Mouse (Mus musculus) ES-E14 (cell line): ENCODE data around the gene Dll3. TPM values are rescaled to one million over a fixed set of nuclear protein-coding genes. Genes with fewer than 3 reads are reported as not detected.

Experiments
- DNase-seq: peaks from one replicate; pipeline ENCODE4 v3.0.0-alpha.2; 2013; ENCODE audit warnings: low read depth, low spot score
- H3K27ac ChIP-seq: 2 replicates; pipeline ENCODE4 v1.5.1; 2012; ENCODE audit warnings: low read depth, mild to moderate bottlenecking, low read length, moderate library complexity, mixed read lengths; ENCODE audit not compliant: poor library complexity, insufficient read depth, severe bottlenecking
- H3K36me3 ChIP-seq: 2 replicates; pipeline ENCODE4 v1.6.1; 2012; ENCODE audit warnings: mild to moderate bottlenecking, low read length, moderate library complexity, mixed read lengths; ENCODE audit not compliant: control insufficient read depth, poor library complexity, insufficient read depth, severe bottlenecking
- H3K4me1 ChIP-seq, 2 experiments: fragments of 150-350 bp in 1 of 2; sonication (generic) in 1 of 2; 2 replicates each; pipeline ENCODE4 v1.6.1; 2012; ENCODE audit warnings: low read length in 2 of 2, mild to moderate bottlenecking in 1 of 2, mixed read lengths in 1 of 2; ENCODE audit not compliant: control insufficient read depth in 2 of 2, insufficient read depth in 2 of 2, poor library complexity in 1 of 2
- H3K4me3 ChIP-seq, 2 experiments: fragments of 150-350 bp in 1 of 2; sonication (generic) in 1 of 2; 2 replicates each; pipeline ENCODE4 v1.5.1; 2012; ENCODE audit warnings: low read length in 2 of 2, low read depth in 1 of 2, mild to moderate bottlenecking in 1 of 2, mixed read lengths in 1 of 2; ENCODE audit not compliant: insufficient read depth in 1 of 2, poor library complexity in 1 of 2, severe bottlenecking in 1 of 2
- H3K9ac ChIP-seq: 2 replicates; pipeline ENCODE4 v1.6.1; 2012; ENCODE audit warnings: low read depth, mild to moderate bottlenecking, low read length, mixed read lengths; ENCODE audit not compliant: poor library complexity, insufficient read depth, severe bottlenecking
- H3K9me3 ChIP-seq: fragments of 150-350 bp; sonication (generic); 2 replicates; pipeline ENCODE4 v1.6.1; 2012; ENCODE audit warnings: low read depth, mild to moderate bottlenecking, low read length; ENCODE audit not compliant: control insufficient read depth, insufficient read depth
- CHD2 ChIP-seq: IDR thresholded peaks from 2 replicates; pipeline ENCODE4 v1.6.1; 2014; ENCODE audit warnings: mild to moderate bottlenecking, low read depth, low read length, inconsistent platforms
- HCFC1 ChIP-seq: IDR thresholded peaks from 2 replicates; pipeline ENCODE4 v1.6.1; 2012; ENCODE audit warnings: low read length, inconsistent platforms, borderline replicate concordance; ENCODE audit not compliant: insufficient read depth
- MAFK ChIP-seq: IDR thresholded peaks from 2 replicates; pipeline ENCODE4 v1.6.1; 2014; ENCODE audit warnings: mild to moderate bottlenecking, low read depth, low read length, inconsistent platforms; ENCODE audit not compliant: insufficient read depth
- ZC3H11A ChIP-seq: IDR thresholded peaks from 2 replicates; pipeline ENCODE4 v1.6.1; 2012; ENCODE audit warnings: low read depth, mild to moderate bottlenecking, inconsistent platforms, low read length, borderline replicate concordance
- ZNF384 ChIP-seq: IDR thresholded peaks from 2 replicates; pipeline ENCODE4 v1.6.1; 2012; ENCODE audit warnings: low read depth, low read length, inconsistent platforms
- in situ Hi-C, 2 experiments: fragments of 600-800 bp; cut with MboI; formaldehyde crosslinking; loops; one replicate each; pipeline ENCODE4 v1.15.1; 2025; ENCODE audit warnings: low sequenced_read_pairs in 2 of 2, inconsistent platforms in 1 of 2; ENCODE audit not compliant: unreplicated experiment in 2 of 2
- total RNA-seq: library from RNA; depleted of rRNA; stranded (reverse); fragments of 300-350 nt; gene quantifications from 2 replicates; pipeline ENCODE4 v1.2.3, GENCODE M21; 2012

The Dll3 gene
- total RNA-seq, 1 experiment = 4.1 TPM

GRCm38 (mm10) chr7:28326457-28326856 is 24.4 kb upstream of the Dll3 start:
- no peak overlapping the region for H3K27ac ChIP-seq
- peaks cover 0 to 12% of the 10 kb centered on the region in 2 experiments; a peak in 1 of 4 replicates for H3K4me1 ChIP-seq
- in situ Hi-C loops = no loop called here
- TF ChIP-seq HCFC1 (no peak), ZNF384 (no peak), MAFK (no peak), ZC3H11A (no peak), CHD2 (no peak)
- peaks cover 81% of the 10 kb centered on the region for H3K36me3 ChIP-seq
- DNase-seq = no peak
- H3K9ac ChIP-seq = no peak overlapping the region
- no peaks in the 10 kb centered on the region for H3K9me3 ChIP-seq
- no peak overlapping the region for H3K4me3 ChIP-seq

GRCm38 (mm10) chr7:28325293-28325692 is 23.3 kb upstream of the Dll3 start:
- Histone ChIP-seq H3K27ac (no peak overlapping the region), H3K36me3 (peaks cover 77% of the 10 kb centered on the region), H3K9ac (no peak overlapping the region), H3K4me1 (peaks cover 0 to 8% of the 10 kb centered on the region in 2 experiments; a peak in 1 of 4 replicates), H3K4me3 (no peak overlapping the region), H3K9me3 (no peaks in the 10 kb centered on the region)
- in situ Hi-C loops = no loop called here
- no peak for DNase-seq
- TF ChIP-seq MAFK (no peak), ZNF384 (no peak), CHD2 (no peak)

GRCm38 (mm10) chr7:28321974-28322720 is 20.1 kb upstream of the Dll3 start:
- H3K4me3 ChIP-seq = no peak overlapping the region
- H3K9ac ChIP-seq = no peak overlapping the region
- H3K27ac ChIP-seq = no peak overlapping the region
- TF ChIP-seq CHD2 (no peak), HCFC1 (no peak), ZNF384 (no peak), ZC3H11A (no peak), MAFK (no peak)
- in situ Hi-C loops = no loop called here
- DNase-seq = no peak
- peaks cover 0 to 5% of the 10 kb centered on the region in 2 experiments; a peak in 1 of 4 replicates for H3K4me1 ChIP-seq
- peaks cover 78% of the 10 kb centered on the region for H3K36me3 ChIP-seq
- H3K9me3 ChIP-seq = no peaks in the 10 kb centered on the region

DNA sequence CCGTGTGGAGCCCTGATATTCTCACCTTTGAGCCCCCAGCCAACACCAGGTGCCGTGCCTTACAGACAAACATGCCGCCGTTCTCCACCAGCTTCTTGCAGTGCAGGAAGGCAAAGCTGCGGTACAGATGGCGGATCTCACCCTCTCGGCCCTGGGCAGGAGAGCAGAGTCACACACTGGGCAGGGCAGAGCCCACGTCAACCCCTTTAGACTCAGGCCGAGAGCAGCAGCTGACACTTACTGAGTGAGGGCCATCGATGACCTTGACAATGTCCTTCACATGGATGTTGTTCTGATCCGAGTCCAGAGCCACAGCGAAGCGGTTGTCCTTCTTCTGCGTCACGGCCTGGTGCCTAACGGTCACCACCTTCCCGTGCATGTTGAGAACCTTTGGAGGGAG is 16.7 kb upstream of the Dll3 start:
- no peak overlapping the region for H3K9ac ChIP-seq
- DNase-seq = no peak
- in situ Hi-C loops = no loop called here

DNA sequence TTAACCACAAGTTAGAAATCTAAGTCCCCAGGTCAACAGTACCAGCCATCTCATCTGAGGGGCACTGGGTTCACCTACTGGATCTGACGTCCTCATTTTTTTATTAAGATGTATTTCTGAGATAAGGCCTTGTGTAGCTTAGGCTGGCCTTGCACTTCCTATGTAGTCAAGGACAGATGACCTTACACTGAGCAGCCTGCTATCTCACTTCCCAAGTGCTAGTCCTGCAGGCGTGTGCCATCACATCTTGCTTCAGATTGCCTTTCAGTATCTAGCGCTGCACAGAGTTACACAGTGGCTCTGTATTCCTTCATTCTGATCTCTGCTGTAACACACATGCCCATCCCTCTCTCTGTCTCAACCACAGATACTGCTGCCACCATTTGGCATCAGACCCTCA is 16.0 kb upstream of the Dll3 start:
- no peak overlapping the region for H3K9ac ChIP-seq
- TF ChIP-seq ZNF384 = no peak
- TF ChIP-seq ZC3H11A = no peak
- TF ChIP-seq CHD2 = no peak
- H3K27ac ChIP-seq = no peak overlapping the region
- H3K36me3 ChIP-seq = peaks cover 78% of the 10 kb centered on the region
- H3K4me3 ChIP-seq = no peak overlapping the region
- no peaks in the 10 kb centered on the region for H3K4me1 ChIP-seq
- H3K9me3 ChIP-seq = no peaks in the 10 kb centered on the region
- no peak for DNase-seq
- in situ Hi-C loops = no loop called here

More for the DNA sequence above, 16.7 kb upstream of the Dll3 start:
- H3K27ac ChIP-seq = no peak overlapping the region
- peaks cover 85% of the 10 kb centered on the region for H3K36me3 ChIP-seq
- H3K9me3 ChIP-seq = no peaks in the 10 kb centered on the region
- H3K4me1 ChIP-seq = no peaks in the 10 kb centered on the region
- H3K4me3 ChIP-seq = no peak overlapping the region
- no peak for TF ChIP-seq ZC3H11A
- TF ChIP-seq MAFK = no peak
- no peak for TF ChIP-seq CHD2
